Mouse (Mus musculus): Measurements from ENCODE around the gene Nf2. TPM values are rescaled to one million over a fixed set of nuclear protein-coding genes. Genes with fewer than 3 reads are reported as not detected.
"Not testable (repeated sequence)": the region's sequence is repeated elsewhere in the genome, so short reads cannot be mapped to it uniquely, and the experiment has no call there.

Nf2 gene
- polyA plus RNA-seq, 1 experiment from 2014 or later: 53.0 TPM

DNA sequence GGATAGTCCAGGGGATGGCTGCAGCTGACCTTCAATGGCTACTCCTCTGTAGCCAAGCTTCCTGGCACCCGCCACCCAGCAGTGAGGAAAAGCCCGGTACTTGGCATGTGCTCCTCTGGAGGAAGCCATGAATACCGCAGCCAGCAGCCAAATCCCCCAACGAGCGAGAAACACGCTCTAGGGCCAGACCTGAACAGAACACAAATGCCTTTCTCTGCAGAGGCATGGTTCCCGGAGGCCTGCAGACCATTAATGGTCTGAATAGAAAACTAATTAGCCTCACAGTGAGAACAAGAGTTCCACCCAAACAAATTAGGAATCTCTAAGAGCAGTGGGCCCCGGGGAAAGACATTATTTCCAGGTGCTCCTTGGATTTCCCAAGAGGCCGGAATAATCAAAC lies 46.3 kb downstream of the Nf2 start:
- no peaks in the 10 kb centered on the region for H3K27me3 ChIP-seq (ENCODE audit: insufficient read depth, low read length)
- H3K36me3 ChIP-seq (ENCODE audit: insufficient read depth, low read length): peaks cover 16% of the 10 kb centered on the region
- H3K4me2 ChIP-seq (replicated peaks; ENCODE audit: low read depth, low read length): no peak overlapping the region
- no peaks in the 10 kb centered on the region for H3K9me3 ChIP-seq (ENCODE audit: low read length)
- no peaks in the 10 kb centered on the region for H3K4me1 ChIP-seq (ENCODE audit: insufficient read depth, low read length)
- H3K27ac ChIP-seq (ENCODE audit: low read length): no peak overlapping the region
- 82% methylated on average over 9 of the region's 9 CpGs for WGBS
- H3K4me3 ChIP-seq (ENCODE audit: low read length): no peak overlapping the region
- H3K9ac ChIP-seq (replicated peaks; ENCODE audit: low read length): no peak overlapping the region
- ATAC-seq (ENCODE audit: low FRiP score, low TSS enrichment): no peak

DNA sequence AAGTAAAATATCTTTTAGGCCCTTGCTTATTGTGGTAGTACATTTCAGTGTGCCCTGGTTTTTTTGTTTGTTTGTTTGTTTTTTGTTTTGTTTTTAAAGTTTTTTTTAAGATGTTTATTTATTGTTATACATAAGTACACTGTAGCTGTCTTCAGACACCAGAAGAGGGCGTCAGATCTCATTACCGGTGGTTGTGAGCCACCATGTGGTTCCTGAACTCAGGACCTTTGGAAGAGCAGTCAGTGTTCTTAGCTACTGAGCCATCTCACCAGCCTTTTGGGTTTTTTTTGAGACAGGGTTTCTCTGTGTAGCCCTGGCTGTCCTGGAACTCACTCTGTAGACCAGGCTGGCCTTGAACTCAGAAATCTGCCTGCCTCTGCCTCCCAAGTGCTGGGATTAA lies 46.9 kb downstream of the Nf2 start:
- not testable (repeated sequence) for H3K27me3 ChIP-seq (ENCODE audit: insufficient read depth, low read length); H3K4me2 ChIP-seq (replicated peaks; ENCODE audit: low read depth, low read length); H3K4me1 ChIP-seq (ENCODE audit: insufficient read depth, low read length); H3K9me3 ChIP-seq (ENCODE audit: low read length); H3K4me3 ChIP-seq (ENCODE audit: low read length); H3K27ac ChIP-seq (ENCODE audit: low read length); ATAC-seq (ENCODE audit: low FRiP score, low TSS enrichment); H3K9ac ChIP-seq (replicated peaks; ENCODE audit: low read length)
- WGBS: 93% methylated on average over 2 of the region's 2 CpGs
- peaks cover 18% of the 10 kb centered on the region for H3K36me3 ChIP-seq (ENCODE audit: insufficient read depth, low read length)

DNA sequence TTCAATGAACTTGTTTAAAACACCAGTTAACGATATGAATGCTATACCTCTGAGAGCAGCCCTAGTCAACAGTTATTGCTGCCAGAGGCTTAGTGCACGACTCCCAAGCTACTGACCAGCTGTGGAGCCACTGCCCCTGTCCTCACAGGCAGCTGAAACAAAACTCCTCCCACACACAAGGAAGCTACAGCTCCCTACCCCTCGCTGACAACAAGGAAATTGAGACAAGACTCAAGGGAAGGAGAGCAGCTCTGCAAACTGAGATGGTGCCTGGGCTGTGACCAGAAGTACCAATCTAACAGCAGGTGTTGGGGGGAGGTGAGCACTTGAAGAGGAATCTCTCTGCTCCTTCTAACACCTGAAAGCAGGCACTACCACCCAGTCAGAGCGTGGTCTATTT lies 48.7 kb downstream of the Nf2 start:
- Histone ChIP-seq H3K4me1 (ENCODE audit: insufficient read depth, low read length) (no peaks in the 10 kb centered on the region), H3K4me3 (ENCODE audit: low read length) (no peak overlapping the region), H3K9me3 (ENCODE audit: low read length) (no peaks in the 10 kb centered on the region), H3K4me2 (replicated peaks; ENCODE audit: low read depth, low read length) (no peak overlapping the region), H3K27me3 (ENCODE audit: insufficient read depth, low read length) (no peaks in the 10 kb centered on the region), H3K27ac (ENCODE audit: low read length) (no peak overlapping the region), H3K9ac (replicated peaks; ENCODE audit: low read length) (no peak overlapping the region), H3K36me3 (ENCODE audit: insufficient read depth, low read length) (peaks cover 18% of the 10 kb centered on the region)
- 35% methylated on average over 4 of the region's 4 CpGs for WGBS
- peak; percentile 57; the same call in 1 of the 2 replicates for ATAC-seq (ENCODE audit: low FRiP score, low TSS enrichment)

DNA sequence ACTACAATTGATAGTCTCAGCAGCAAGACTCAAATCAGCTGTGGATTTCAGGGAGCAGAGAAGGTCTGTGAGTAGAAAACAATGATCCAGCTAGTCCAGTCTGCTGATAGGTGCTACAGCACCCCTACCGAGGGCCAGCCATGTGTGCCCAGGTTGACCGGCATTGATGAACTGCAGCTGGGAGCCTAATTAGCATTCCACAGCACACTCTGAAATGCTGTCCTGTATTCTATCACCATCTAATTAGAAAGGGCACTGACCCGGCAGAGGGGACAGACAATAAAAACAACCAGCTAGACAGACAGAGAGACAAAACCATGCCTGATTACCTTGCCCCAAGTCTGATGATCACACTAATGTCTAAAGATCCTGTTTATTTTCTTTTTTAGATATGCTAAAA lies 56.3 kb downstream of the Nf2 start:
- WGBS: 23% methylated on average over 3 of the region's 3 CpGs
- no peaks in the 10 kb centered on the region for H3K9me3 ChIP-seq (ENCODE audit: low read length)
- ATAC-seq (ENCODE audit: low FRiP score, low TSS enrichment): 0 out of 2 replicates have a peak, but pooled peaks have one; percentile 31

DNA sequence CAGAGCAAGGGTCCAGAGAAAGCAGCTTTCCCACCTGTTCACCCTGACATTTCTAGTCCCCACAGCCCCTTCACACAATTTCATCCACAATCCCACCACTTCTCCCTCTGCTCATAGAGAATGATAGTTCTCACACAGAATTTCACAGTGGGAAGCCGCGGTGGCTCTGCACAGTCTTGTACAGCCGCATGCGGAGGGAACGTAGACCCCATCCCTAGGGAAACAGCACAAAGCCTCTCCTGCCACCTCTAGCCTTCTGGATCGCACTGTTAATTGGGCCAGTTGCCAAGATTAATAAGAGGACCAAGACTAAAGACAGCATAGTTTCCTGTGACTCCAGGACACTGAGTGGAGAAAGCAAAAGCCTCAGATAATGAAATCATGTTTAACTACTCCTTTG lies 57.8 kb downstream of the Nf2 start:
- no peak overlapping the region for H3K4me2 ChIP-seq (replicated peaks; ENCODE audit: low read depth, low read length)
- H3K27ac ChIP-seq (ENCODE audit: low read length): no peak overlapping the region
- H3K9ac ChIP-seq (replicated peaks; ENCODE audit: low read length): no peak overlapping the region
- peaks cover 5% of the 10 kb centered on the region for H3K4me1 ChIP-seq (ENCODE audit: insufficient read depth, low read length)
- H3K4me3 ChIP-seq (ENCODE audit: low read length): no peak overlapping the region
- no peaks in the 10 kb centered on the region for H3K27me3 ChIP-seq (ENCODE audit: insufficient read depth, low read length)
- ATAC-seq (ENCODE audit: low FRiP score, low TSS enrichment): no peak
- 68% methylated on average over 6 of the region's 6 CpGs for WGBS
- peaks cover 24% of the 10 kb centered on the region for H3K36me3 ChIP-seq (ENCODE audit: insufficient read depth, low read length)
- no peaks in the 10 kb centered on the region for H3K9me3 ChIP-seq (ENCODE audit: low read length)

More for the DNA sequence above, 56.3 kb downstream of the Nf2 start:
- no peak overlapping the region for H3K4me3 ChIP-seq (ENCODE audit: low read length)
- H3K4me1 ChIP-seq (ENCODE audit: insufficient read depth, low read length): peaks cover 5% of the 10 kb centered on the region
- no peak overlapping the region for H3K4me2 ChIP-seq (replicated peaks; ENCODE audit: low read depth, low read length)
- no peaks in the 10 kb centered on the region for H3K27me3 ChIP-seq (ENCODE audit: insufficient read depth, low read length)
- H3K27ac ChIP-seq (ENCODE audit: low read length): no peak overlapping the region
- no peak overlapping the region for H3K9ac ChIP-seq (replicated peaks; ENCODE audit: low read length)
- peaks cover 16% of the 10 kb centered on the region for H3K36me3 ChIP-seq (ENCODE audit: insufficient read depth, low read length)

DNA sequence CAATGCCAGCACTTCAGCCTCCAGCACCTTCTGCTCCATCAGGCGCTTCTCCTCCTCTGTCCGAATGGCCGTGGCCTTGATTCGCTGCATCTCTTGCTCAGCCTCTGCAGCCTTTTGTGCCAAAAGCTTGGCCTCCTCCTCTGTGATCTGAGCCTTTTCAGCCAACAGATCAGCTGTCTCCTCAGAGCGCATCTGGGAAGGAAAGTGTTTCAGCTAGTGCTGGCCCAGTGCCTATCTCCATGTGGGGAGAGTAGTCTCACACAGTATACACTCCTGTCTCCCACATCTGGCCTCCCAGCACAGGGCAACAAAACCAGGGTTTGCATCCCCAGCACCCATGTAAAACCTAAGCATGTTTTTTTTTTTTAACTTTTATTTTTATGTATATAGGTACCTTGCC lies 59.6 kb downstream of the Nf2 start:
- ATAC-seq (ENCODE audit: low FRiP score, low TSS enrichment): no peak
- 95% methylated on average over 5 of the region's 5 CpGs for WGBS

DNA sequence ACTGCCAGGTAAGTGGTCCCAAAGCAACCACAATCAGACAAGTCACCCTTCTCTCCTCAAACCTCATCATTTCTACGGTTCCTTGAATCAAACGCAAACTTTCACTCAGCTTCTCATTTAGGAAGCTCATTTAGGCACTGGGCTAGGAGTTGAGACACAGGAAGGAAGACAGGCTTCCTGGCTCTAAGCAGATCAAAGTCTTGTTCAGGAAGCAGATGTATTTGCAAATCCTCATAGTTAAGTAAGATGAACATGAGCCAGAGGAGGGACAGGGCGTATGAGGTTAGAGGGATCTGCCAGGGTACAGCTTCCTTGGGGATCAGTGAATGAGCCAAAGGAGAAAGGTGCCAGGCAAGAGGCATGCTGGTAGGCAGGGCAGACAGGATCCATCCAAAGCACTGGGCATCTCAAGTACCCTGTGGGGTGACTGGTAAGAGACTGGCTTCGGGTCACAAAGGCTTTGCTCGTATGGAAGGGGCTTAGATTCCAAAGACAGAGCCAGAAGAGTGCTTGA lies 64.7 kb downstream of the Nf2 start:
- Histone ChIP-seq H3K4me2 (replicated peaks; ENCODE audit: low read depth, low read length) (no peak overlapping the region), H3K4me1 (ENCODE audit: insufficient read depth, low read length) (peaks cover 7% of the 10 kb centered on the region; the same call in 1 of the 2 replicates), H3K4me3 (ENCODE audit: low read length) (no peak overlapping the region), H3K27ac (ENCODE audit: low read length) (no peak overlapping the region), H3K9ac (replicated peaks; ENCODE audit: low read length) (no peak overlapping the region), H3K36me3 (ENCODE audit: insufficient read depth, low read length) (peaks cover 43% of the 10 kb centered on the region), H3K27me3 (ENCODE audit: insufficient read depth, low read length) (no peaks in the 10 kb centered on the region), H3K9me3 (ENCODE audit: low read length) (no peaks in the 10 kb centered on the region)
- WGBS: 77% methylated on average over 5 of the region's 5 CpGs
- ATAC-seq (ENCODE audit: low FRiP score, low TSS enrichment): no peak

More for the DNA sequence above, 59.6 kb downstream of the Nf2 start:
- Histone ChIP-seq H3K36me3 (ENCODE audit: insufficient read depth, low read length) (peaks cover 29% of the 10 kb centered on the region), H3K27ac (ENCODE audit: low read length) (no peak overlapping the region), H3K9ac (replicated peaks; ENCODE audit: low read length) (no peak overlapping the region), H3K9me3 (ENCODE audit: low read length) (no peaks in the 10 kb centered on the region), H3K27me3 (ENCODE audit: insufficient read depth, low read length) (no peaks in the 10 kb centered on the region), H3K4me3 (ENCODE audit: low read length) (no peak overlapping the region), H3K4me1 (ENCODE audit: insufficient read depth, low read length) (peaks cover 5% of the 10 kb centered on the region), H3K4me2 (replicated peaks; ENCODE audit: low read depth, low read length) (no peak overlapping the region)

DNA sequence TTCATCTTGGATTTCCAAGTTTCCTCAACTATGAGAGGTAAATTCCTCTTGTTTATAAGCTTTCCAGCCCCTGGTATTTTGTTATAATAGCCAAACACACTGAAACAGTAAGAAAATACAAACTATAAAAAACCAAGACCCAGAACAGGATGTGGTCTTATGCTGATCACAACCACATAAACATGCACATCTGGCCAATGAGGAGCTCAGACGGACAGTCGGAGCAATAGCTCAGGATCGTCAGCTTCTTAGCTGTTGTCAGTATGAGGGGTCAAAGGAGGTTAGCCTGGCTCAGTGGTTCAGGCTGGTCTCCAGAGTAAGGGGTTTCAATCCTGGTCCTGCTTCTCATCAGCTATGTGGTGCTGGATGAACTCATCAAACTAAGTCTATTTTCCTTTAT lies 66.2 kb downstream of the Nf2 start:
- no peaks in the 10 kb centered on the region for H3K9me3 ChIP-seq (ENCODE audit: low read length)
- H3K4me2 ChIP-seq (replicated peaks; ENCODE audit: low read depth, low read length): no peak overlapping the region
- ATAC-seq (ENCODE audit: low FRiP score, low TSS enrichment): no peak
- no peak overlapping the region for H3K9ac ChIP-seq (replicated peaks; ENCODE audit: low read length)
- H3K36me3 ChIP-seq (ENCODE audit: insufficient read depth, low read length): peaks cover 44% of the 10 kb centered on the region
- H3K27me3 ChIP-seq (ENCODE audit: insufficient read depth, low read length): no peaks in the 10 kb centered on the region
- 80% methylated on average over 3 of the region's 3 CpGs for WGBS
- H3K4me1 ChIP-seq (ENCODE audit: insufficient read depth, low read length): peaks cover 7% of the 10 kb centered on the region; the same call in 1 of the 2 replicates
- H3K27ac ChIP-seq (ENCODE audit: low read length): no peak overlapping the region
- H3K4me3 ChIP-seq (ENCODE audit: low read length): no peak overlapping the region

DNA sequence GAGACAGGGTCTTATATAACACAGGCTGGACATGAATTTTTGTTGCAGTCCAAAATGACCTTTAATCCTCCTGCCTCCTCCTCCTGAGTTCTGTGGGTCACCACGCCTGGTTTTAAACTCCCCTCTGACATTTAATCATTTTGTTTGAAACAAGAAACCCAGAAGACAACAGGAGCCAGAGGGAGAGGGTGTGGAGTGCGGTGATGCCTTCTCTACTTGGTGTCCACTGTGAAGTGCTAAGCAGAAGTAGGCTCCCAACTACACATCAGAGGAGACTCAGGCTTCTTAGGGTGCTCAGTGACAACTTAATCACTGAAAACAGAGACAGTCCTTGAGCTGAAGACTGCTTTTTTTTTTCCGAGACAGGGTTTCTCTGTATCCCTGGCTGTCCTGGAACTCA lies 68.4 kb downstream of the Nf2 start:
- no peak for ATAC-seq (ENCODE audit: low FRiP score, low TSS enrichment)
- H3K9ac ChIP-seq (replicated peaks; ENCODE audit: low read length): no peak overlapping the region
- H3K4me1 ChIP-seq (ENCODE audit: insufficient read depth, low read length): peaks cover 7% of the 10 kb centered on the region; the same call in 1 of the 2 replicates
- H3K4me3 ChIP-seq (ENCODE audit: low read length): no peak overlapping the region
- no peaks in the 10 kb centered on the region for H3K27me3 ChIP-seq (ENCODE audit: insufficient read depth, low read length)
- H3K9me3 ChIP-seq (ENCODE audit: low read length): no peaks in the 10 kb centered on the region
- H3K27ac ChIP-seq (ENCODE audit: low read length): no peak overlapping the region
- H3K4me2 ChIP-seq (replicated peaks; ENCODE audit: low read depth, low read length): no peak overlapping the region
- H3K36me3 ChIP-seq (ENCODE audit: insufficient read depth, low read length): peaks cover 38% of the 10 kb centered on the region
- 52% methylated on average over 3 of the region's 3 CpGs for WGBS

DNA sequence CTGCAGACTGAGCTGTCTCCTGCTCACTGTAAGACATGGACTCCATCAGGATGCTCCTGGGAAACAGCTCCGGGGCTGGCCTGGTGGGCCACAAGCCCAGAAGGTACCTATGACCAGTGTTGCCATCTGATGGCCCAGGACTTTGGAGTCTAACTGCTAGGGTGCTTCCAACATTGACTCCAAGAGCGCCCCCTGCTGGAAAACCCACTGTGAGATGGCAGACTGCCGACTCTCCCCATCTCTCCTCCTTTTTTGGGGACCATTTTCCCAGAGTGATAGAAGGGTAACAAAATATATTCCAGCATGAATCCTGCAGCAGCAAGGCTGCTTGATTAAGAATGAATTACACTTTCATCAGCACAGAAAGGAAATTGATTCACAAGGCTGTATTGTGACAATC lies 76.4 kb downstream of the Nf2 start:
- Histone ChIP-seq H3K9ac (replicated peaks; ENCODE audit: low read length) (no peak overlapping the region), H3K4me3 (ENCODE audit: low read length) (no peak overlapping the region), H3K36me3 (ENCODE audit: insufficient read depth, low read length) (peaks cover 17% of the 10 kb centered on the region; the same call in 1 of the 2 replicates), H3K9me3 (ENCODE audit: low read length) (no peaks in the 10 kb centered on the region), H3K27ac (ENCODE audit: low read length) (no peak overlapping the region), H3K4me2 (replicated peaks; ENCODE audit: low read depth, low read length) (no peak overlapping the region), H3K27me3 (ENCODE audit: insufficient read depth, low read length) (no peaks in the 10 kb centered on the region), H3K4me1 (ENCODE audit: insufficient read depth, low read length) (no peaks in the 10 kb centered on the region)
- 36% methylated on average over 3 of the region's 3 CpGs for WGBS
- ATAC-seq (ENCODE audit: low FRiP score, low TSS enrichment): no peak

All from kidney, embryonic 16.5 days (tissue).